Mouse (Mus musculus) forebrain, postnatal 0 days (tissue): ENCODE data around the gene Gpr22. TPM values are rescaled to one million over a fixed set of nuclear protein-coding genes. Genes with fewer than 3 reads are reported as not detected.
A peak's percentile ranks its signal among the peaks of the same experiment; 100 is the strongest.

Experiments used
- ATAC-seq: fragments of 200-750 bp; cut with Nextera tagmentation; 2 replicates; pipeline ENCODE4 v1.8.0; 2017; ENCODE audit warnings: mild to moderate bottlenecking, moderate library complexity
- DNase-seq: peaks from one replicate; pipeline ENCODE4 v3.0.0-alpha.2; 2015
- H3K27ac ChIP-seq: fragments of 300-500 bp; sonication (generic); 2 replicates; pipeline ENCODE4 v1.5.1; 2014; ENCODE audit warnings: low read depth, mild to moderate bottlenecking, antibody characterized with exemption, low read length, moderate library complexity, mixed read lengths
- H3K27me3 ChIP-seq: fragments of 300-500 bp; sonication (generic); 2 replicates; pipeline ENCODE4 v1.6.1; 2014; ENCODE audit warnings: mild to moderate bottlenecking, low read length, mixed read lengths; ENCODE audit not compliant: insufficient read depth
- H3K36me3 ChIP-seq: fragments of 300-500 bp; sonication (generic); 2 replicates; pipeline ENCODE4 v1.6.1; 2014; ENCODE audit warnings: mild to moderate bottlenecking, moderate library complexity; ENCODE audit not compliant: insufficient read depth
- H3K4me1 ChIP-seq: fragments of 300-500 bp; sonication (generic); 2 replicates; pipeline ENCODE4 v1.6.1; 2014; ENCODE audit warnings: antibody characterized with exemption; ENCODE audit not compliant: insufficient read depth
- H3K4me2 ChIP-seq: fragments of 300-500 bp; sonication (generic); 2 replicates; pipeline ENCODE4 v1.6.1; 2014; ENCODE audit warnings: low read depth, mild to moderate bottlenecking, moderate library complexity
- H3K4me3 ChIP-seq: fragments of 300-500 bp; sonication (generic); 2 replicates; pipeline ENCODE4 v1.5.1; 2014; ENCODE audit warnings: low read depth, low read length, mixed read lengths
- H3K9ac ChIP-seq: fragments of 300-500 bp; sonication (generic); 2 replicates; pipeline ENCODE4 v1.6.1; 2014; ENCODE audit warnings: mild to moderate bottlenecking
- H3K9me3 ChIP-seq: fragments of 300-500 bp; sonication (generic); 2 replicates; pipeline ENCODE4 v1.6.1; 2016; ENCODE audit warnings: low read length
- CTCF ChIP-seq: sonication (generic); IDR thresholded peaks from 2 replicates; pipeline ENCODE4 v1.5.1; 2016; ENCODE audit warnings: antibody characterized with exemption, control low read depth, low read depth
- WGBS: fragments of 180-500 bp; shearing (Covaris S2); extraction: QIAGEN DNeasy Blood & Tissue Kit; methylation state at CpG from one replicate; pipeline ENCODE4 v1.1.7; 2014; 5-methylcytosine and 5-hydroxymethylcytosine counted together
- polyA plus RNA-seq: library from polyadenylated mRNA; unstranded; fragments of >200 nt; fragmentation: Nextera tagmentation; extraction: Ambion mirVana; gene quantifications from 2 replicates; pipeline ENCODE4 v1.2.1, GENCODE M21; 2015
- total RNA-seq: library from RNA; depleted of rRNA; stranded (reverse); fragments of >200 nt; gene quantifications from 2 replicates; pipeline ENCODE4 v1.2.3, GENCODE M21; 2014; rRNA removed

Gpr22 gene
- total RNA-seq (16.6 and 17.2 TPM in 2 replicates), polyA plus RNA-seq (12.3 and 13.3 TPM in 2 replicates)

DNA sequence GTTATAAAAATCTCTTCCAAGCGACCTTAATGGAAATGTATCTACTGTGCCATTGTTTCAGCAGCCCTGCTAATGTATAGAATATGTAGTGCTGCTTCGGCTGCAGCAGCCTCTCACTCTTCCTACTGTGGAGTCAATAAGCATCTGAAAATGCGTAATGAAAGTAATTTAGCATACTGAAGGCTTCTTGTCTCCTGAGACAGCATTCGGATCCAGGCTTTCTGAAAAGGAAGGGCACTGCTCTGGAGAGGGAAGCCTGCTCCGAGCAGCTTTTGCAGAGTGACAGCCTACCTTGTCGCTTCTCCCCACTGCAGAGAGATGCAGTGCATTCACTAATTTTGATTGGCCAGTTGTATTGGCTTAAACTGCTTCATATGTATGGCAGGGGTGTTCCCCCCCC, at the start of gene Gpr22:
Gene Gpr22 (minus strand): TSS at position 348 of the 400 bp plus-strand sequence.
- WGBS = 20% methylated on average over 6 of the region's 6 CpGs
- Histone ChIP-seq H3K4me2 (peak within 1 kb of the TSS; percentile 47), H3K27ac (peak within 1 kb of the TSS; percentile 74), H3K36me3 (no peaks in the 10 kb centered on the region), H3K9me3 (no peaks in the 10 kb centered on the region), H3K4me1 (no peaks in the 10 kb centered on the region), H3K9ac (peak within 1 kb of the TSS; percentile 52), H3K4me3 (peak within 1 kb of the TSS; percentile 43), H3K27me3 (no peaks in the 10 kb centered on the region)
- ATAC-seq (peak; percentile 94), DNase-seq (peak; percentile 74)
- no peak for TF ChIP-seq CTCF

DNA sequence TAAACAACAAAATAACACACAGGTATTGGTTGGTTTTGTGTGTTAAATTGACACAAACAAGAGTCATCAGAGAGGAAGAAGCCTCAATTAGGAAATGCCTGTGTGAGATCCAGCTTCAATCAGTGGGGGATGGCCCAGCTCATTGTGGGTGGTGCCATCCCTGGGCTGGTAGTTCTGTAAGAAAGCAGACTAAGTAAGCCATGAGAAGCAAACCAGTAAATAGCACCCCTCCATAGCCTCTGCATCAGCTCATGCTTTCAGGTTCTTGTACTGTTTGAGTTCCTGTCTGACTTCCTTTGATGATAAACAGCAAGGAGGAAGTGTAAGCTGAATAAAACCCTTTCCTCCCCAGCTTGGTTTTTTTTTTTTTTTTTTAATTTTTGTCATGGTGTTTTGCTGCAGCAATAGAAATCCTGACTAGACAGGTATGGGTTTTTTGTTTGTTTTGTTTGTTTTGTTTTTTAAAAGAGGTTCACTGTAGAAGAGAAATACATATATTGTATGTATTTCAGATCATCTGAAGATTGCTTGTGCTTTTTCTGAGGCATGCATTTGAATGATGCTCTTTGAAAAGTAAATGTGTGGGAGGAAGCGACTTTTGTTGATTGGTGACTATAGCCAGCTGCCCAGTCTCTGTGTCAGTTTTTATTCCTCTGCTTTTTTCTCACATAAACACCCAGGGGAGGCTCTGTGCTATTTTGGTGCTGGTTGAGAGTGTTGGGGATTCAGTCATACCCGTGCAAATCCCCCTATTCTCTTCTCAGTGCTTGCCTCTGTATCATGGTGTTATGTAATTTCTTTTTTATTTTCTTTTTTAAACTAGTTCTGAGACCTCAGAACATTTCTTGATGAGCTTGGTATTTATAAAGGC, 42.4 kb upstream of the Gpr22 start:
- H3K36me3 ChIP-seq = no peaks in the 10 kb centered on the region
- no peak for DNase-seq
- no peak for TF ChIP-seq CTCF
- H3K4me2 ChIP-seq = no peak overlapping the region
- WGBS = 63% methylated on average over 2 of the region's 2 CpGs
- no peak for ATAC-seq
- no peaks in the 10 kb centered on the region for H3K4me1 ChIP-seq
- H3K4me3 ChIP-seq = no peak overlapping the region
- no peaks in the 10 kb centered on the region for H3K27me3 ChIP-seq
- H3K27ac ChIP-seq = no peak overlapping the region
- no peaks in the 10 kb centered on the region for H3K9me3 ChIP-seq
- no peak overlapping the region for H3K9ac ChIP-seq

DNA sequence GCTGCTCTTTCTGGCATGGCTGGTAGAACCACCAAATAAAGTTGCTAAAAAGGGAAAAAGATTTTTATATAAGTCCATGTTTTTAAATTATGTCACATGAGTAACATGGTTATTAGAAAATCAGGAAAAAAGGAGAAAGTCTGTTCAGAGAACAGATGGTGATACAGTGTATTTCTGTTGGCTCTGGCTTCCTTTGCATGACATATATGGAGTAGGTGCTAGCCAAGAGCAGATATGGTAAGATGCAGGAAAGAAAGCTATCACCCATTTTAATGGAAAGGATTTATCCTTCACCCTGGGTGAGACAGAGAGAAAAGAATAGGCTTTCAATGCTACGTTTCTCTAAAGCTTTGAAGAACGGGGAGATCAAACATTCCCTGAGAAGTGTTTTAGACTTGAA, 40.7 kb upstream of the Gpr22 start:
- DNase-seq (no peak), ATAC-seq (no peak)
- H3K4me2 ChIP-seq = no peak overlapping the region
- 51% methylated on average over 2 of the region's 2 CpGs for WGBS
- H3K9ac ChIP-seq = no peak overlapping the region
- H3K4me1 ChIP-seq = no peaks in the 10 kb centered on the region
- H3K9me3 ChIP-seq = no peaks in the 10 kb centered on the region
- no peaks in the 10 kb centered on the region for H3K27me3 ChIP-seq
- H3K36me3 ChIP-seq = no peaks in the 10 kb centered on the region
- H3K4me3 ChIP-seq = no peak overlapping the region
- TF ChIP-seq CTCF = no peak
- H3K27ac ChIP-seq = no peak overlapping the region

DNA sequence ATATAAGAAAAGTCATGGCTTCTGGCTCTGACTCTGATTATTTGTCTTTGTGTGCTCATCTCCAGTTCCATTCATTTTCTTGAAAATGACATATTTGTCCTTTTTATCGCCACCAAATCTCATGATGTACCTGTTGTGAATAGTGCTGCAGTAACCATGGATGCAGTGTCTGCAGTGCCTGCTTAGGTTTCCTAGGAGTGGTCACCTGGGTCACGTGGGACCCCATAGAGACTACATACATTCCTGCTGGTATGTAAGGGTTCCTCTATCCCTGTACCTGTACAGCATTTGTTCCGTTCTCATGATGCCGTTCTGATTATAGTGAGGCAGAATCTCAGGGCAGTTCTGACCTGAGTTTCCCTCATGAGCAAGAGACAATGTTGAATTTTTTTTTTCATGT, 36.1 kb upstream of the Gpr22 start:
- no peaks in the 10 kb centered on the region for H3K36me3 ChIP-seq

DNA sequence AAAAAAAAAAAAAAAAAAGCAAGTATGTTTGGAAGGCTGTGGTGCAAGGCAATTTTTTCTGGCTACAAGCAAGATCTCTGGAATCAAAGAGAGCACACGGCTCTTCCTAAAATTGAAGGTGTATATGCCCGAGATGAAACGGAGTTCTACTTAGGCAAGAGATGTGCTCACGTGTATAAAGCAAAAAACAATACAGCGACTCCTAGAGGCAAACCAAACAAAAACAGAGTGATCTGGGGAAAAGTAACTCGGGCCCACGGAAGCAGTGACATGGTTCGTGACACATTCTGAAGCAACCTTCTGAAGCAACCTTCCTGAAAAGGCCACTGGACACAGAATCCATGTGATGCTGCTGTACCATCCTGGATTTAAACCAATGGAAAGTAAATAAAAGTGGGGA, 33.6 kb upstream of the Gpr22 start:
- no peaks in the 10 kb centered on the region for H3K36me3 ChIP-seq
- 85% methylated on average over 8 of the region's 8 CpGs for WGBS
- no peak overlapping the region for H3K9ac ChIP-seq
- no peak for TF ChIP-seq CTCF
- H3K9me3 ChIP-seq = no peaks in the 10 kb centered on the region; the same call in 1 of the 2 replicates
- ATAC-seq (no peak), DNase-seq (no peak)
- no peaks in the 10 kb centered on the region for H3K4me1 ChIP-seq
- no peak overlapping the region for H3K4me2 ChIP-seq
- no peaks in the 10 kb centered on the region for H3K27me3 ChIP-seq
- H3K27ac ChIP-seq = no peak overlapping the region
- H3K4me3 ChIP-seq = no peak overlapping the region

More for the DNA sequence above, 36.1 kb upstream of the Gpr22 start:
- no peak for ATAC-seq
- no peak for DNase-seq
- H3K27ac ChIP-seq = no peak overlapping the region
- H3K4me3 ChIP-seq = no peak overlapping the region
- H3K27me3 ChIP-seq = no peaks in the 10 kb centered on the region
- WGBS = 93% methylated on average over 4 of the region's 4 CpGs
- H3K4me2 ChIP-seq = no peak overlapping the region
- H3K9ac ChIP-seq = no peak overlapping the region
- no peaks in the 10 kb centered on the region for H3K9me3 ChIP-seq
- no peaks in the 10 kb centered on the region for H3K4me1 ChIP-seq
- no peak for TF ChIP-seq CTCF

DNA sequence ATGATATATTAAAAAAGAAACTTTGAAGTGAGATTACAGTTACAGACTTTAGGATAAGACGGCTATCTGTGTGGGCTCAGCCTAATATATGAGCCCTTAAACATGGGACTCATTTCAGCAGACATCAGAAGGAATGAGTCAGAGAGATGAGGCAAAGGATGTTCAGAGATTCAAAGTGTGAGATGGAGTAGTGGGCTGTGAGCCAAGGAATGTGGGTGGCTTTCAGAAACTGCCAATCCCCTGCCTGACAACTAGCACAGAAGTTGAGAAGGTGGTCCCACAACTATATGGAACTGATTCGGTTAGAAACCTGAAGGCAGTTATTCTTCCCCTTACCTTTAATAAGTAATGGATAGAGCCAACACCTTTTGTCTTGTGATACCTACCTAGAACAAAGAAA, 20.9 kb upstream of the Gpr22 start:
- Histone ChIP-seq H3K4me3 (no peak overlapping the region), H3K9ac (no peak overlapping the region), H3K9me3 (no peaks in the 10 kb centered on the region), H3K27ac (no peak overlapping the region), H3K27me3 (no peaks in the 10 kb centered on the region), H3K36me3 (no peaks in the 10 kb centered on the region), H3K4me2 (no peak overlapping the region), H3K4me1 (no peaks in the 10 kb centered on the region)
- TF ChIP-seq CTCF = no peak
- ATAC-seq = no peak
- 82% methylated on average over 2 of the region's 2 CpGs for WGBS
- no peak for DNase-seq

DNA sequence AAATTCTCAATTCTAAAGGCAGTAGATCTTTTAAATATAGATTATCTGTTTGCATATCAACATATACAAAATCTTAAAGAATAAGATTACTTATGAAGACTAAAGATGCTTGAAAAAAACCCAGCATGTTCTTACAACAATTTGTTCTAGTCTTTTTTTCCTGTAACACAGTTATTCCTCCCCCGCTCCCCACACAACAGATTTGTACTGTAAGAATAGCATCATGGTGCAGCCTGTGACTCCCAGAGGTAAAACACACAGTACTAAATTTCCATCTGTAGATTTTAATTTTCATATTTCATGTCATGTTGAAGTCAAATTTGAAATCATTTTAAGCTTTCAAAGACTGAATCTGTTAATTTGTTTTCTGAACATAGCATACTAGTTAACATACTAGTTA, 16.4 kb upstream of the Gpr22 start:
- no peak overlapping the region for H3K9ac ChIP-seq
- H3K27me3 ChIP-seq = no peaks in the 10 kb centered on the region
- H3K36me3 ChIP-seq = no peaks in the 10 kb centered on the region
- ATAC-seq = no peak
- H3K4me3 ChIP-seq = no peak overlapping the region
- no peak for DNase-seq
- no peak for TF ChIP-seq CTCF
- H3K4me2 ChIP-seq = no peak overlapping the region
- H3K4me1 ChIP-seq = no peaks in the 10 kb centered on the region
- 78% methylated on average over 1 of the region's 1 CpGs for WGBS
- H3K27ac ChIP-seq = no peak overlapping the region
- no peaks in the 10 kb centered on the region for H3K9me3 ChIP-seq
